Mouse (Mus musculus): Measurements from ENCODE around the gene Gm13276. TPM values are rescaled to one million over a fixed set of nuclear protein-coding genes. Genes with fewer than 3 reads are reported as not detected.
A peak's percentile ranks its signal among the peaks of the same experiment; 100 is the strongest.
"Not testable (repeated sequence)": the region's sequence is repeated elsewhere in the genome, so short reads cannot be mapped to it uniquely, and the experiment has no call there.

Gene Gm13276
- polyA plus RNA-seq, 1 experiment from 2014 or later = not detected

- WGBS = 4% methylated on average over 26 of the region's 42 CpGs
- peak; percentile 71 for DNase-seq (ENCODE audit: low spot score)
- not testable (repeated sequence) for H3K9ac ChIP-seq (replicated peaks; ENCODE audit: low read length); ATAC-seq (replicated peaks; ENCODE audit: insufficient number of reproducible peaks, low FRiP score, low TSS enrichment, low read depth); H3K36me3 ChIP-seq (replicated peaks; ENCODE audit: control insufficient read depth, insufficient read depth, low read depth, low read length); H3K9me3 ChIP-seq (replicated peaks; ENCODE audit: control insufficient read depth, low read length); H3K27ac ChIP-seq (replicated peaks; ENCODE audit: low read depth, low read length); H3K4me1 ChIP-seq (ENCODE audit: control insufficient read depth, insufficient read depth, low read length); H3K27me3 ChIP-seq (ENCODE audit: control insufficient read depth, insufficient read depth, low read length)
- H3K4me2 ChIP-seq (ENCODE audit: low read depth, low read length) = peak overlapping the region; percentile 38
- peak overlapping the region; percentile 25 for H3K4me3 ChIP-seq (ENCODE audit: low read depth, low read length)
Measured at GRCm38 (mm10) chr4:88763384-88764018, 22.0 kb upstream of the Gm13276 start.

GRCm38 (mm10) chr4:88773534-88773933 lies 12.0 kb upstream of the Gm13276 start, which contains the start of gene Gm13290:
TSS of gene Gm13290 (plus strand) at chr4:88773834.
- not testable (repeated sequence) for DNase-seq (ENCODE audit: low spot score); H3K4me1 ChIP-seq (ENCODE audit: control insufficient read depth, insufficient read depth, low read length); H3K4me2 ChIP-seq (ENCODE audit: low read depth, low read length); H3K36me3 ChIP-seq (replicated peaks; ENCODE audit: control insufficient read depth, insufficient read depth, low read depth, low read length); H3K9ac ChIP-seq (replicated peaks; ENCODE audit: low read length); H3K4me3 ChIP-seq (ENCODE audit: low read depth, low read length); H3K27ac ChIP-seq (replicated peaks; ENCODE audit: low read depth, low read length); H3K27me3 ChIP-seq (ENCODE audit: control insufficient read depth, insufficient read depth, low read length); H3K9me3 ChIP-seq (replicated peaks; ENCODE audit: control insufficient read depth, low read length); ATAC-seq (replicated peaks; ENCODE audit: insufficient number of reproducible peaks, low FRiP score, low TSS enrichment, low read depth)
- WGBS = no CpG with 5 or more reads among the region's 32 CpGs

- not testable (repeated sequence) for DNase-seq (ENCODE audit: low spot score); H3K4me3 ChIP-seq (ENCODE audit: low read depth, low read length); H3K27ac ChIP-seq (replicated peaks; ENCODE audit: low read depth, low read length); H3K27me3 ChIP-seq (ENCODE audit: control insufficient read depth, insufficient read depth, low read length); H3K4me1 ChIP-seq (ENCODE audit: control insufficient read depth, insufficient read depth, low read length); H3K9me3 ChIP-seq (replicated peaks; ENCODE audit: control insufficient read depth, low read length); H3K4me2 ChIP-seq (ENCODE audit: low read depth, low read length); ATAC-seq (replicated peaks; ENCODE audit: insufficient number of reproducible peaks, low FRiP score, low TSS enrichment, low read depth); H3K9ac ChIP-seq (replicated peaks; ENCODE audit: low read length); H3K36me3 ChIP-seq (replicated peaks; ENCODE audit: control insufficient read depth, insufficient read depth, low read depth, low read length)
- WGBS = no CpG with 5 or more reads among the region's 29 CpGs
Measured at GRCm38 (mm10) chr4:88776622-88777021, 8.9 kb upstream of the Gm13276 start, which contains the start of gene Gm13289. TSS of gene Gm13289 (plus strand) at chr4:88776922.

DNA sequence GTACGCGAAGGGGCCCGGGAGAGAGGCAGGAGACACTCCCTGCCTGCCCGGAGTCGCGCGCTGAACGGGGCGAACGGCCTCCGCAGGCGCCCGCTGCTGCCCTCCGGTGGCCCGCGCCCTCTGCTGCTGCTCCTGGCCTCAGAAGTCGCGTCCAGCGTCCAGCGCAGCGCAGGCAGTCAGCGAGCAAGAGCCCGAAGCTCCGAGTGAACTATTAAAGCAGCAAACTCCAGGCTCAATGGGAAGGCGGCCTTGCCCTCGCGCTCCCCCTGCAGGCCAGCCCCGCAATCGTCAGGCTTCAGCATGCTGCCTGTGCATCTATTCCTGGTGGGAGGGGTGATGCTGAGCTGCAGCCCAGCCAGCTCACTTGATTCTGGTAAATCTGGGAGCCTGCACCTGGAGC lies 6.0 kb upstream of the Gm13276 start, which contains the start of gene Gm13272:
Gm13272 (plus strand) TSS at position 301 of the 400 bp plus-strand sequence.
- H3K27ac ChIP-seq (replicated peaks; ENCODE audit: low read depth, low read length); DNase-seq (ENCODE audit: low spot score); H3K9ac ChIP-seq (replicated peaks; ENCODE audit: low read length); H3K36me3 ChIP-seq (replicated peaks; ENCODE audit: control insufficient read depth, insufficient read depth, low read depth, low read length); H3K4me3 ChIP-seq (ENCODE audit: low read depth, low read length); H3K4me2 ChIP-seq (ENCODE audit: low read depth, low read length); H3K4me1 ChIP-seq (ENCODE audit: control insufficient read depth, insufficient read depth, low read length); H3K27me3 ChIP-seq (ENCODE audit: control insufficient read depth, insufficient read depth, low read length); ATAC-seq (replicated peaks; ENCODE audit: insufficient number of reproducible peaks, low FRiP score, low TSS enrichment, low read depth); H3K9me3 ChIP-seq (replicated peaks; ENCODE audit: control insufficient read depth, low read length): not testable (repeated sequence)
- no CpG with 5 or more reads among the region's 29 CpGs for WGBS

DNA sequence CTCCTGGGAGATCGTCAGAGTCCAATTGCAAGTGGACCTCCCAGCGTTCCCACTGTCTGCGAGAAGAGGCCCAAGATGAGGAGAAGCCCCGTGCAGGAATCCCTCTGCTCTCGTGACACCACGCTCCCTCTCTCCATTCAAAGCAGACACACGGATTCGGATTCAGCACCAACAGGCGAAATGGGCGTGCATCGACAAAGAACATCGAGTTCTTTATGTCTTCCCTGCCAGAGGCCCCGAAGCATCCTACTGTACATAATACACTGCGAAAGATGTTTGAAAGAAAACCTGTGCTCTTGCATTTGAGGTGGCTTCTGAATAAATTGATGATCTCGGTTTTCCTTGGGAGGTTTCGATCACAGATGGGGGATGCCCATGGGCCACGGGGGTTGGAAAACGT lies 5.2 kb upstream of the Gm13276 start:
- WGBS = 42% methylated on average over 15 of the region's 18 CpGs
- not testable (repeated sequence) for ATAC-seq (replicated peaks; ENCODE audit: insufficient number of reproducible peaks, low FRiP score, low TSS enrichment, low read depth); H3K27me3 ChIP-seq (ENCODE audit: control insufficient read depth, insufficient read depth, low read length)

DNA sequence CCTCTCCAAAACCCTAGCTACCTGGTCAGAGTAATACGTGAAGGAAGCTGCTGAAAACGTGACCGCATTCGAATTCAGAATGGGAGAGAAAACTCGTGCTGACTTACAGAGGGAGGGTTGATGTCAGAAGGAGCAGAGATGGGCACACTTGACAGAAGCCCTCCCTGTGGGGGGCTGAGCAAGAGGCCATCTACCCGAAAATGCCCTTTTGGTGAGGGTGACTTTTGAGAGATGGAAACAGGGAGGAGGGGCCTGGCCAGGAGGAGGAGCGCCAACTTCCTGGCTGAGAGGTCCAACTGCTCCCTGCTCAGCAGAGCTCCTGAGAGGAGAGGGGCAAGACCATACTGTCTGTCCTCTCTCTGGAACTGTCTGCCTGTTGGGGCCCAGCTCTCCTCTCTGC lies 3.7 kb upstream of the Gm13276 start, which contains the start of gene Ifnz:
Ifnz (plus strand) TSS at position 301 of the 400 bp plus-strand sequence.
- H3K4me2 ChIP-seq (ENCODE audit: low read depth, low read length); H3K27me3 ChIP-seq (ENCODE audit: control insufficient read depth, insufficient read depth, low read length); ATAC-seq (replicated peaks; ENCODE audit: insufficient number of reproducible peaks, low FRiP score, low TSS enrichment, low read depth); H3K9ac ChIP-seq (replicated peaks; ENCODE audit: low read length); DNase-seq (ENCODE audit: low spot score); H3K9me3 ChIP-seq (replicated peaks; ENCODE audit: control insufficient read depth, low read length); H3K4me3 ChIP-seq (ENCODE audit: low read depth, low read length); H3K4me1 ChIP-seq (ENCODE audit: control insufficient read depth, insufficient read depth, low read length); H3K36me3 ChIP-seq (replicated peaks; ENCODE audit: control insufficient read depth, insufficient read depth, low read depth, low read length); H3K27ac ChIP-seq (replicated peaks; ENCODE audit: low read depth, low read length): not testable (repeated sequence)
- WGBS = 11% methylated on average over 3 of the region's 7 CpGs

More for the DNA sequence above, 5.2 kb upstream of the Gm13276 start:
- DNase-seq (ENCODE audit: low spot score); H3K4me2 ChIP-seq (ENCODE audit: low read depth, low read length); H3K27ac ChIP-seq (replicated peaks; ENCODE audit: low read depth, low read length); H3K9ac ChIP-seq (replicated peaks; ENCODE audit: low read length); H3K36me3 ChIP-seq (replicated peaks; ENCODE audit: control insufficient read depth, insufficient read depth, low read depth, low read length); H3K4me3 ChIP-seq (ENCODE audit: low read depth, low read length); H3K4me1 ChIP-seq (ENCODE audit: control insufficient read depth, insufficient read depth, low read length); H3K9me3 ChIP-seq (replicated peaks; ENCODE audit: control insufficient read depth, low read length): not testable (repeated sequence)

GRCm38 (mm10) chr4:88782335-88782734 lies 3.2 kb upstream of the Gm13276 start:
- H3K4me2 ChIP-seq (ENCODE audit: low read depth, low read length); H3K4me3 ChIP-seq (ENCODE audit: low read depth, low read length); H3K4me1 ChIP-seq (ENCODE audit: control insufficient read depth, insufficient read depth, low read length); H3K27me3 ChIP-seq (ENCODE audit: control insufficient read depth, insufficient read depth, low read length); H3K9ac ChIP-seq (replicated peaks; ENCODE audit: low read length); H3K36me3 ChIP-seq (replicated peaks; ENCODE audit: control insufficient read depth, insufficient read depth, low read depth, low read length); DNase-seq (ENCODE audit: low spot score); H3K9me3 ChIP-seq (replicated peaks; ENCODE audit: control insufficient read depth, low read length); H3K27ac ChIP-seq (replicated peaks; ENCODE audit: low read depth, low read length); ATAC-seq (replicated peaks; ENCODE audit: insufficient number of reproducible peaks, low FRiP score, low TSS enrichment, low read depth): not testable (repeated sequence)
- 0% methylated on average over 3 of the region's 31 CpGs for WGBS

- H3K27me3 ChIP-seq (ENCODE audit: control insufficient read depth, insufficient read depth, low read length); H3K4me1 ChIP-seq (ENCODE audit: control insufficient read depth, insufficient read depth, low read length); H3K4me2 ChIP-seq (ENCODE audit: low read depth, low read length); H3K27ac ChIP-seq (replicated peaks; ENCODE audit: low read depth, low read length); H3K9me3 ChIP-seq (replicated peaks; ENCODE audit: control insufficient read depth, low read length); DNase-seq (ENCODE audit: low spot score); H3K36me3 ChIP-seq (replicated peaks; ENCODE audit: control insufficient read depth, insufficient read depth, low read depth, low read length); H3K9ac ChIP-seq (replicated peaks; ENCODE audit: low read length); ATAC-seq (replicated peaks; ENCODE audit: insufficient number of reproducible peaks, low FRiP score, low TSS enrichment, low read depth); H3K4me3 ChIP-seq (ENCODE audit: low read depth, low read length): not testable (repeated sequence)
- WGBS = 0% methylated on average over 3 of the region's 28 CpGs
Measured at GRCm38 (mm10) chr4:88788402-88788801, 2.9 kb downstream of the Gm13276 start, which contains the start of gene Gm13277. TSS of gene Gm13277 (plus strand) at chr4:88788632.

All from embryonic facial prominence, embryonic 11.5 days (tissue).